Mouse (Mus musculus) olfactory bulb, adult 2 months (tissue): ENCODE measurements around the gene Fibin. TPM values are rescaled to one million over a fixed set of nuclear protein-coding genes. Genes with fewer than 3 reads are reported as not detected.

Source experiments
- H3K27ac ChIP-seq: fragments of 200-500 bp; 2 replicates; pipeline ENCODE4 v1.5.1; 2012; ENCODE audit warnings: low read depth, low read length; ENCODE audit not compliant: insufficient read depth
- H3K4me1 ChIP-seq: fragments of 200-500 bp; 2 replicates; pipeline ENCODE4 v1.6.1; 2012; ENCODE audit warnings: low read length; ENCODE audit not compliant: control insufficient read depth, insufficient read depth
- H3K4me3 ChIP-seq: fragments of 200-500 bp; 2 replicates; pipeline ENCODE4 v1.5.1; 2012; ENCODE audit warnings: mild to moderate bottlenecking, low read depth, low read length, moderate library complexity; ENCODE audit not compliant: insufficient read depth
- CTCF ChIP-seq: fragments of 200-500 bp; IDR thresholded peaks from 2 replicates; pipeline ENCODE4 v1.5.1; 2012; ENCODE audit warnings: low read depth, mild to moderate bottlenecking, low read length, moderate library complexity; ENCODE audit not compliant: insufficient read depth
- POLR2A ChIP-seq: fragments of 200-500 bp; IDR thresholded peaks from 2 replicates; pipeline ENCODE4 v1.6.1; 2012; ENCODE audit warnings: mild to moderate bottlenecking, low read depth, low read length, moderate library complexity; ENCODE audit not compliant: insufficient read depth
- WGBS: fragments of 180-500 bp; shearing (Covaris S2); methylation state at CpG from one replicate; pipeline ENCODE4 v1.1.7; 2018; 5-methylcytosine and 5-hydroxymethylcytosine counted together
- polyA plus RNA-seq: library from polyadenylated mRNA; stranded (reverse); fragments of >200 nt; gene quantifications from 2 replicates; pipeline ENCODE4 v1.2.4, GENCODE M21; 2012; ENCODE audit warnings: low replicate concordance; ENCODE audit not compliant: missing spikeins, insufficient read depth, insufficient read length

Fibin gene
- polyA plus RNA-seq, 1 experiment = not detected

DNA sequence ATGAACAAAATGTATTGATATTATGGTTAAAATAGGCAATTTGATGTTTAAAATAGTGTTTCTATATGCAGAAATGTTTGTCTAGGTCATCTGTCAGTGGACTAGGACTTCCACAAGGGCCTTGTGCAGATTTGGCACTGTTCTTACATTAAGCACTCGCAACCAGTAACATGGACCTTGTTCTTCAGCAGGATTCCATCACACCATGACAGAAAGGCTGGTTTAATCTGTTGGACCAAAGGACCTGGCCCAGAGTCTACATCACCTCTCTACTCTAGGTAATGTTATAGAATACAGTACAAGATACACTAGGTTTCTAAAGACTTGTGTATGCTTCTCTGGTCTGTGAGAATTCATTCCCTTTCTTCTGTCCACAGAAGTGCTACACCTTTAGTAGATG lies 44.3 kb downstream of the Fibin start:
- Histone ChIP-seq H3K27ac (no peak overlapping the region), H3K4me3 (no peak overlapping the region), H3K4me1 (no peaks in the 10 kb centered on the region)
- WGBS = 100% methylated on average over 1 of the region's 1 CpGs
- no peak for TF ChIP-seq CTCF

DNA sequence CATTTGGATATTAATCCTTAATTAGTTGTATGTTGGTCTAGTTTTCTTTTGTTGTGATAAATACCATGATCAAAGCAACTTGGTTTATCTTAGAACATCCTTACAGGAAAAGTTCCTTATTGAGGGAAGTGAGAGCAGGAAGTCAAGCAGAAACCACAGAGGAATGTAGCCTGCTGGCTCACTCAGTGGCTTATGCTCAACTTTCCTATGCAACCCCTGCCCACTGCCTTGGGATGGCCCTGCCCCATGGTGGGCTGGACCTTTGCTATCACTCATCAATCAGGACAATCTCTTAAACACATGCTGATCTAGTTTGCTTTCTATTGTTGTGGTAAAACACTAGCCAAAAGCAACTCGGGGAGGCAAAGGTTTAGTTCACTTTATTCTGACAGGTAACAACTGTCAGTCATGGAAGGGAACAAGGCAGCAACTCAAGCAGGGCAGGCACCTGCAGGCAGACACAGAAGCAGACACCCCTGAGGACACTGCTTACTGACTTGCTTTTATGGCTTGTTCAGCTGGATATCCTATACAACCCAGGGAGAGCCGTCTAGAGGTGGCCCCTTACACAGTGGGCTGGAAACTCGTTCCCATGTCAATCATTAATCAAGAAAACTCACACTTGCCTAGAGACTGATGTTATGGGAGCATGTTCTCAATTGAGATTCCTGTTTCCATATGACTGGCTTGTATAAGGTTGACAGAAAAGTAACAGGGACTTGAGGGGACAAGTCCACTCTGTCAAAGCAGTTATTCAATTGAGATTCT lies 46.7 kb downstream of the Fibin start:
- H3K4me1 ChIP-seq = no peaks in the 10 kb centered on the region
- 54% methylated on average over 3 of the region's 3 CpGs for WGBS
- no peak overlapping the region for H3K27ac ChIP-seq
- no peak for TF ChIP-seq CTCF
- TF ChIP-seq POLR2A = no peak
- H3K4me3 ChIP-seq = no peak overlapping the region

DNA sequence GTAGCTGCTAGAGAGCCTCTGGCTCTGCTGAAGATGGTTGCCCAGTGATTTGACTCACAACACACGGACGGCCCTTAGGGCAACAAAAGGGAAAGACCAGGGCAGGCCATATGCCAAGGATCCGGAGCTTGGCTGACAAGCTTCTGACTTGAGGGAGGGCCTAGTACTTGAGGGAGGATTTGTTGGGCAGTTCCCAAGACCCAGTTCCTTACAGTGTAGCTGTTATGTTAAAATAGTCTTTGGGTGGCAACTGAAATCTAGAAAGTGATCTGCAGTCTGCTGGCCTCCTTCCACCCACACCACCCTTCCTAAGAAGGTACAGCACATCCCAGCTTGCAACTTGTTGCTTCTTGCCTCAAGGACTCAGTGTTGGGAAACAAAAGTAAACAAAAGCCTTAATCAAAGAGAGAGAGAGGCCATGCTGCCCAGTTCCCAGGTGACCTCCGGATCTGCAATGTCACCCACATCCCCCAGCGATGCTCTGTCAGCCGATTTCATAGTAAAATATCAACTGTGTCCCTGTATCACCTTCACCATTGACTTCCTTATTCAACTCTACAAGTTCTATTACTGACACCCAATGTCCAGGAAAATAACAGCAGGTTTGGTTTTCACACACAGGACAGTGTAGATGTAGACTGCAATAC lies 48.4 kb downstream of the Fibin start, which contains the start of gene Bbox1:
Bbox1 (minus strand) TSS at position 52 of the 647 bp plus-strand sequence.
- 55% methylated on average over 6 of the region's 6 CpGs for WGBS
- TF ChIP-seq POLR2A = no peak
- no peak for TF ChIP-seq CTCF

DNA sequence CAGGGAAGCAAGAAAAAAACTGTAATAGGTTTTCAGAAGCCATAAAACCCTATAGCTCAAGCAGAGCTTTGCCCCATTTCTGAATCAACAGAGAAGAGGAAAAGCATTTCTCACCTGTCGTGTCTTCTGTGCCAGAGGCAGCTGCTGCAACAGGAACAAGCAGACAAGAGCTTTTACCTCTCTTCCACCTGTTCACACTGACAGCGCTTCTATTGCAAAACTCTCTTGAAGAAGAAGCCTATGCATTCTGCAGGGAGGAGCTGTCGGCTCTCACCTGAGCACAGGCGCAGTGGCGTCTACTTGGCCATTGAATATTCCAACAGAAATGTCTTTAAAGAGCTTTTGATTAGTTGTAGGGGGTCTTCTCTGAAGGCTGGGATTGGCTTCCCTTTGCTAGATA lies 48.9 kb downstream of the Fibin start:
- Histone ChIP-seq H3K27ac (no peak overlapping the region), H3K4me1 (no peaks in the 10 kb centered on the region), H3K4me3 (no peak overlapping the region)
- TF ChIP-seq CTCF (no peak), POLR2A (no peak)
- WGBS = 87% methylated on average over 5 of the region's 5 CpGs

More for the DNA sequence above, 48.4 kb downstream of the Fibin start, which contains the start of gene Bbox1:
- Histone ChIP-seq H3K27ac (no peak within 1 kb of the TSS), H3K4me1 (no peaks in the 10 kb centered on the region), H3K4me3 (no peak within 1 kb of the TSS)

DNA sequence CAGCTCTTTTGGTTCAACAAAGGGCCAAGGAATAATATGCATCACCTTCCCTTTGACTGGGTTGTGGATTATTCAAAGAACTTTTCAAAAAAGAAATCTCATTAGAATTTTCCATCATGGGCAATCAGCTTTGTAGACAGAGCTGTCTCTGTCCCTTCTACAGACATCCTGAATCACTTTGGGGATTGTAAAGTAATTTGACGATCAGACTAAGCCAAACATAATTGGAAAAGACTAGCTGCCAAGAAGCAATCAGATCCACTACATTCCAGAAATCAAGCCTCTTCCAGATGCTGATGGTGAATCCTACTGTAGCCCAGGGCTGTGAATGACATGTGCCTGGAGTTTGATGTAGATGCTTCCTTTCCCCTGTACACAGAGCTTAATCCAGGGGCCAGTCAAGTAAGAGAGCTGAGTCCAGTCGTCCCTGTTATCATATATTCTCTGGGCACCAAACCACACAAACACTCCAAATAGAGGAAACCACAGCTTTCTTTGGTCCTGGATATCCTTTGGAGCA lies 49.6 kb downstream of the Fibin start:
- no peaks in the 10 kb centered on the region for H3K4me1 ChIP-seq
- H3K4me3 ChIP-seq = no peak overlapping the region
- no peak overlapping the region for H3K27ac ChIP-seq
- 38% methylated on average over 2 of the region's 2 CpGs for WGBS
- TF ChIP-seq CTCF = no peak
- TF ChIP-seq POLR2A = no peak

Other genes starting within 250 kb of the Fibin start
- gene Bbox1, start 48.6 kb downstream of the Fibin start, polyA plus RNA-seq = not detected in 2 replicates
- gene Slc5a12, start 234.1 kb upstream of the Fibin start, polyA plus RNA-seq = not detected in 2 replicates